Mouse (Mus musculus) ovary, adult 18-20 months (tissue): ENCODE data around the gene Elfn1.
"Not testable (repeated sequence)": the region's sequence is repeated elsewhere in the genome, so short reads cannot be mapped to it uniquely, and the experiment has no call there.

Experiments
- DNase-seq: peaks from one replicate; pipeline ENCODE4 v3.0.0; 2022; ENCODE audit warnings: low spot score, mixed read lengths

Elfn1 gene

DNA sequence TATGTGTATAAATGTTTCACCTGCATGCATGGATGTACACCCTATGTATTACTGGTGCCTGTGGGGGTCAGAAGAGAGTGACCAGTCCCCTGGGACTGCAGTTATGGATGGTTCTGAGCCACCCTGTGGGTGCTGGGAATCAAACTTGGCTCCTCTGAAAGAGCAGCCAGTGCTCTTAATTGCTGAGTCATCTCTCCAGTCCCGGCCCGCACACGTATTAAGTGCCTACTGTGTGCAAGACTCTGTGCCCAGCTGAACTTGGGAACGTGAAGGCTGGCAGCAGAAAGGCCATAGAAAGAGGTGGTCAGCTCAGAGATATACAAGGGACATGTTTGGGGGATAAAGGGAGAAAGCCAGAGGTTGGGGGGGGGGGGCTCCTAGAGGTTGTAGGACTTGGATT is 68.8 kb downstream of the Elfn1 start:
- DNase-seq = no peak

DNA sequence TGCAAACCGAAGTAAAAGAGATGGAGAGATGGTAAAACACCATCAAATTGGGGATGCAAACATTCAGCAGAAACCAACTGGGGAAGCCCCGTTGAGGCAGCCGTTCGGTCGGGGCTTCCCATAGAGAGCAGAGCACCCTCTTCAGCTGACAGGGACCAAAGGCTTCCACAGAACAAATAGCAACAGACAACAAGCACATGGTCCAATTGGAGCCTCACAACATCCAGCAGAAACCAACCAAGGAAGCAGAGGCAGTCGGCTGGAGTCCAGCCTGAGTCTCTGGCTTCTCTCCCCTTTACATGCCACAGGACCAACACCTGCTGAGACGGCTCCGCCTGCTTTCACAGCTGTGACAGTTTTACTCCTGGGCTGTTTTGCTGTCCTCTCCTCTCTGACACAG is 69.7 kb downstream of the Elfn1 start:
- DNase-seq = no peak

DNA sequence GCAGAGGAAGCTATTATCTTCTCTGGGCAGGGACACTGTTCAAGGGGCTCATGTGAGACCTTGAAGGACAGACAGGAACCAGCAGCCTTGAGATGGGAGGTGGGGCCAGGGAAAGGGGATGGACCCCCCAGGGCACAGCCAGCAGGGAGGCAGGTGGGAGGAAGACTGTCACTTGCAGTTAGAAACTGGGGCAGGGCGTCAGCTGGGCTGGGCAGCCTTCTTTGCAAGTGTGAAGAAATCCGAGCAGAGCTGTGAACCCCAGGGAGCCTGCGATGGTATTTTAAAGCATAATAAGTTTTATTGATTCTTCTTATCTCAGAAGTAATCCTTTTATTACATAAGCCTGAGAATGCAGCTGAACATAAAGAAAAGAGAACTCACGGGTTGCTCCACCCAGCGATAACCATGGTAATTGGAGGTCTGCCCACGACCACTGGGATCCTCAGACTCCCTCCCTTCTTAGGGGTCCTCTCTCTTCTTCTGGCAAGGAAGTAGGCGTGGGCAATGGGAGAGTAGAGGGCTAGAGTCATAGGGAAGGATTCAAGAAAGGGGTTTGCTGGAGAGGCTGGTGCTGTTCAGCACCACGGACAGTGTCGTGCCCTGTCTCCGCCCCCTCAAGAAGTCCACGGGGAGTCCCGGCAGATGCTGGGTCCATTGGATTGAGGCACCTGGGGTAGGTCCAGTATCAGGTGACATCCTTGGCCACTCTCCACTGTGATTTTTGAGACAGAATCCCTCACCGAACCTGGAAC is 71.0 kb downstream of the Elfn1 start:
- no peak for DNase-seq

DNA sequence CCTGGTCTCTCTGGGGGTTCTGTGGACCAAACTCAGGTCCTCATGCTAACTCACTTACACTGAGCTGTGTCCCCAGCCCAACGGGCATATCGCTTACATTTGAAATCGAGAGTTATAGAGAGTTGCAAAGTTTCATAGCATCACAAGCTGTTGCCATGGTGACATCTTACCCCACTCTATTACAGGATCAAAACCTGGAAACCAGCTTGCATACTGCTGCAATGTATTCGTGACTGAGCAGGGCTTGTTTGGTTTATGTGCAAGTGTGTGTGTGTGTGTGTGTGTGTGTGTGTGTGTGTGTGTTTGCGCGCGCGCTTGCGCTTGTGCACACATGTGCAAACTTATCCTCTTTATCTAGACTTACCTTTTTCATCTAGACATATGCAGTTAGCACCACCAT is 71.6 kb downstream of the Elfn1 start:
- DNase-seq = no peak

- no peak for DNase-seq
Measured at GRCm38 (mm10) chr5:139981976-139982375, 74.2 kb downstream of the Elfn1 start.

GRCm38 (mm10) chr5:139985073-139985746 is 77.5 kb downstream of the Elfn1 start:
- no peak for DNase-seq

DNA sequence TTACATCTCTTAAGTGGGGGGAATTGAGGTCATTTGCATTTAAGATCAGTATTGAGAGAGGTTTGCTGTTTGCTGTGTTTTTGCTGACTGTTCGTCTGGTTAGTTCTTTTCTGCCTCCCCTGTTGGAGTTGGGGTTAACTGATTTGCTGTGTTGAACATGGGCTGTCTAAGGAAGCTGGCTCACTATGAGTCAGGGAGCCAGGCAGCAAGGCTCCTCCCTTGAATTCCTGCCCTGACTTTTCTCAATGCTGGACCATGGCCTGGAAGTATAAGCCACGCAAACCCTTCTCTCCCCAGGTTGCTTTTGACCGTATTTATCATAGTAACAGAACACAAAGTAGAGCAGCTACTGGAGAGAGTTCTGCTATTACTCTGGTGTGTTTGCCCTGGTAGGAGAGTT is 83.8 kb downstream of the Elfn1 start:
- DNase-seq = no peak

GRCm38 (mm10) chr5:139998321-139998720 is 90.6 kb downstream of the Elfn1 start:
- not testable (repeated sequence) for DNase-seq

GRCm38 (mm10) chr5:139998916-139999315 is 91.2 kb downstream of the Elfn1 start:
- DNase-seq = no peak

DNA sequence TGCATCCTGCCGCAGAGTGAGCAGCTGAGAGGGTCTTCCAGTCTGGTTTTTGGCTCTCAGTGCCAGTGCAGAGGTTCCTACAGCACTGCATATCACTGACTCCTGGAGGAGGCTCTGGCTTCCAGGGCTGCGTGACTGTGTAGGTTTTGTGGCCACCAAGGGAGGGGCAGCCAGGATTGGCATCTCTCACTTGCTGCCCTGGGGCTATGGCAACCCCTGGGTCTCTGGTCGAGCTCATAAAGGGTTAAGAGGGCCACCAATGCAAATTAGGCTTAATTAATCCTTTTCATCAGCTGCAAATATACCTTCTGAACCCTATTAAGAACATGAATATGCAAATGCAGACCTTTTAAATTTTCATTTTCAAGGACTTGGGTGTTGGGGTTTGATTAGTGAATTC is 94.8 kb downstream of the Elfn1 start:
- DNase-seq = no peak

DNA sequence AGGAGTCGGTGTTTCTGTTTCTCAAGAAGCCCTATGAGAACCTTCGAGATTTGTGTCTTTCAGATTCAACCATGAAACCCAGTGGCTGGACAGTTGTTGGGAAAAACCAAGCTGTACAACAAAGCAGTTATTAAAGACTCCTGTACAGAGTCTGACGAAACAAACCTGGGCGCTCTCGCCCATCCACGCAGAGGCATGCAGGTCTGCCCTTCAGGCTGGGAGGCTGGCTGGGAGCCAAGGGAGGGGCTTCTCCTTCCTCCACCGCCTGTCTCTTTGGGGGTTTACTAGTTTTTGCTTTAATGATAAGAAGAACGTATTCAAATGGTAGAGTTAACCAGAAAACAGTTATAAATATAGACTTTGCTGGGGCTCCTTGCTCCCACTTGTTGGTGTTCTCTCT is 99.1 kb downstream of the Elfn1 start:
- DNase-seq = no peak

GRCm38 (mm10) chr5:140007656-140008522 is 100.1 kb downstream of the Elfn1 start:
- DNase-seq = no peak

DNA sequence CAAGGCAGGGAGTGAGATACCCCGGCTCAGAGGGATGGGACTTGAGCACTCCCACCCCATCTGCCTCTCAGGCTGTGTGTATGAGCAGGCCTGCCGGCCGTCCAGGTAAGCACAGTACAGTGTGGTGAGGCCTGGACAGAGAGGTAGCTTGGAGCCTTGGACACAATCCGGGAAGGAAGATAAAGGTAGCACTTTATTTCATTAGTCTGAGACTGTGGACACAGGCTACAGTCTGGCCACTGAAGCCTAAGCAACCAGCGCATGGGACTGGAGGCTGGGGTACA is 100.7 kb downstream of the Elfn1 start:
- no peak for DNase-seq

DNA sequence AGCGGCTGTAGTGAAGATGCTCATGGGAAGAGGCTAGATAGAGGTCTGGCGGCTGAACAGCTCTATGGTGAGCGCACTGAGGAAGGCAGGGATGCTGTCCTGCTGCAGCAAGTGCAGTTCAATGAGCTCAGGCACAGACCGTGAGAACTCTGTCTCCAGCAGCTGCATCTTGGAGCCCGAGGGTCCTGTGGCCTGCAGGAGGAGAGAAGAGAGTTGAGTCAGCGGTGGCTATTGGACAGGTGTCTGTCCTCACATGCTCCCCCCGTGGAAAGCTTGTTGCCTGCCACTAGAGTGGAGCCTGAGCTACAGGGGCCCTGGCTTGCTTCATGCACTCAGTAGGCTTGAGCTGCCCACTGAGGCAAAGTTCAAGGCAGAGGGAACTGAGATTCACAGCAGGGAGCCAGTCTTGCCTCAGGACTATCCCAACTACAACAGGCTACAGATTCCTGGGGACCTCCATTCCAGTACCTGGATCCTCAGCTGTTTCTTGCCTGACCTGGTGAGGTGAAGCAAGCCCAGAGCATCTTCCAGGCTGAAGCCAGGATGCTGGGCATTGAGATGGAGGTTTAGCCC is 101.4 kb downstream of the Elfn1 start:
- DNase-seq = no peak

DNA sequence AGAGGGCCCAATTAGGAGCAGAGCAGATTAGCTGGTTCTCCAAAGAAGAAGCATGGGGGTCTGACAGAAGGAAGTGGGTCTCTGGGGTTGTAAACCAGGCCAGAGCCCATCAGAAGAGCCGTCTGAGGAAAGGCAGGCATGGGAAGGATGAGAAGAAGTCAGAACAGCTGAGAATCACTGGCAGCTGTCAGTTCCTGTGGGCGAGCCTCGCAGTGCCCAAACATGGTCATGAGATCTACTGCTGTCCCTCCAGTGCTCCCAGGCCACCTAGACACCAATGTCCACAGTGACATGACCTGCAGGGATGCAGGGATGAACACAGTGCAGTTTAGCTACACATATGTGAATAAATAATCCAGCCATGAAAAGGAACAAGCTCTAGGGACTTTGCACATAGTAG is 102.7 kb downstream of the Elfn1 start:
- no peak for DNase-seq

DNA sequence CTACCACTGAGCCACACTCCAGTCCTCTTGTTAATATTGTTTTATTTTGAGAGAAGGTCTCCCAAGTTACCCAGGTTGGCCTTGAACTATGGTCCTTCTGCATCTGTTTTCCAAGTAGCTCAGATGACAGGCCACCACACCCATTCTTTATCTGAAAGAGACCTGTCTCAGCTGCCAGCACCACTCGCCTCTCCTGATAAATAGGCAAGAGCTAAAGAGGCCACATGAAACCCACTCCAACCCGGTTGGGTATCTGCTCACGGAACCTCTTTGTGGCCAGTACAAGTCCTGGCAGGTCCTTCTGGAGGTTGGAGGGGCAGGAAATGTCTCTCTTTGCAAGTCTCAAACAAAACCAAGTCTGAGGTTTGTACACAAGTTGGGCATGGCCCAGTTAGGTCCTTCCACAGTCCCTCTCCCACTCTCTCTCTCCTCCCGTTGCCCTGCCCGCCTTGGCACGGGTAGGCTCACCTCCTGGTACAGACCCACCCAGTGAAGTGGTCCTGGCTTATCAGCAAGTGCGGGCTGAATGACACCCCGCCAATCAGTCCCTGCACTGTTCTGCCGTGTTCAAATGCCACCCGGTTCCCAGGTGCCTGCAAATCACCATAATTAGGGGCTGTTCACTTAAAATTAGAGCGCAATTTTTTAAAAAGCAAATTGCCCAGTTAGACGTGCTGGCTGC is 104.7 kb downstream of the Elfn1 start:
- no peak for DNase-seq

DNA sequence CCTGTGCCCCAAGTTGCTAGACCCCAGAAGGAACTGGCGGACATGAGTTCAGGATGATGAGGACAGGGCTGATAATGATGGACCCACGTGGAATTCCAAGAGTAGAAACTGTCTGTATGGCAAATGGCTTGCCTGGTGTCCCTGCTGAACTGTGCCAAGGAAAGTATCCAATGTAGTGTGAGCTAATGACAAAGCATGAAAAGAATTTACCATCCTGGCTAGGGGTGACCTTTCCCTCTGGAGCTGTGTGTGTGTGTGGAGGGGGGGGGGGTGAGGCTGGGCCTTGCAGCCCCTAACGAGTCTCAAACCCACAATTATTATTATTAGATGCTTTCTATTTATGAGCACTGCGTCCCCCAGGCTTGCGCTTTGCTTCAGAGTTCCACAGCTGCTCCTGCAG is 105.9 kb downstream of the Elfn1 start:
- no peak for DNase-seq

- no peak for DNase-seq
Measured at GRCm38 (mm10) chr5:140016896-140017295, 109.2 kb downstream of the Elfn1 start.

DNA sequence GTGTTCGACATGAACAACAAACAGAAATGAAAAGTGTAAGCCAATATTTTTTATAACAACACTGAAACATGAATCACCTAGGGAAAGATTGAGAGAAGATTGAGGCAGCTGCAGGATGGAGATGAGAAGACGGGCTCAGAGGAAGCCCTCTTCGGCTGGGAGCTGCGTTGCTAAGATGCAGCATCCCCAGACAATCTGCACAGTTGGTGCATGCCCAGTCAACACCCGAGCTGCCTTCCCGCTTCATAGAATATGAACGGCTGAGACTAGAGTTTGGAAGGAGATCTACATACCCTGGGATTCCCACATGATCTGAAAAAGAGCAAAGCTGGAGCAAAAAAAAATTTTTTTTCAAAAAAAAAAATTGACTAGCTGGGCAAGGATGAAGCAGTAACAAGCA is 111.0 kb downstream of the Elfn1 start:
- DNase-seq = no peak

GRCm38 (mm10) chr5:140019616-140020015 is 111.9 kb downstream of the Elfn1 start:
- no peak for DNase-seq

DNA sequence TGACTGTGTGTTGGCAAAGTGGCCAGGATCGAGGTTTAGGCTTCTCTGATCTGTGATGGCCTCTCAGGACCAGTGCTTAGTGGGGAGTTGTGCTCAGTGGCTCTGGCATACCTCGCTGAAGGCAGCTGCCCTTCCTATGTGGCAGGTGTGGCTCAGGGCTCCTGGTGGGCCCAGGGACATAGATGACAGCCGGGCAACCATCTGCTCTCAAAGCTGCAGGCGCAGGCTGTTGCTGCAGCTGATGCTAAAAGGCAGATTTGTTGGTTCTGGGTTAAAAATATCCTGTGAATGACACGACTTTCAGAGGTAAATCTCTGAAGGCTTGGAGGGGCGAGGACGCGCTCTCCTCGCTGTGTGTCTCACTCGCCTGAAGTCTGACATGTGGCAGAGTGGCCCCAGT is 114.0 kb downstream of the Elfn1 start:
- no peak for DNase-seq

- DNase-seq = no peak
Measured at GRCm38 (mm10) chr5:140022861-140023260, 115.1 kb downstream of the Elfn1 start.
